Comparison of ENCODE assay signal across 14 mouse cellular contexts in genomic region chr14:24617126-24617375, GRCm38 (mm10).
A peak's percentile ranks its signal among the peaks of the same experiment; 100 is the strongest.
DNase-seq lines count a peak whose midpoint lies in the region; ATAC-seq lines count a peak whose summit lies in the region.
"Had no signal": no experiment of that assay in that cellular context is flagged by ENCODE, and none has a peak within 500 bp of the region (broad histone marks: within the 10 kb centered on the region; RNA-seq: fewer than 3 reads in every experiment).

No protein-coding gene starts in this region.

- H3K4me1 ChIP-seq in embryonic facial prominence, embryonic 10.5 days, result peaks cover 32% of the 10 kb centered on the region
- H3K4me1 ChIP-seq in hindbrain, embryonic 12.5 days, result peaks cover 42% of the 10 kb centered on the region
- H3K4me1 ChIP-seq in midbrain, embryonic 15.5 days, result peaks cover 50% of the 10 kb centered on the region

- H3K27ac ChIP-seq in embryonic facial prominence, embryonic 10.5 days (replicated peaks), result peak overlapping the region; percentile 37
- peak overlapping the region; percentile 98 for H3K27ac ChIP-seq in hindbrain, embryonic 12.5 days
- peak overlapping the region; percentile 95 for H3K27ac ChIP-seq in midbrain, embryonic 15.5 days
- H3K27ac ChIP-seq: limb, embryonic 15.5 days had no signal

- intact Hi-C loops in left cerebral cortex, postnatal 25 days (cut with DNase I), result loop anchor here (2.0 to 10.0 kb wide), 2 partner anchors 38 to 112 kb away; no protein-coding TSS in a partner anchor

- WGBS in embryonic facial prominence, embryonic 10.5 days, result 55% methylated on average over 3 of the region's 3 CpGs
- WGBS in hindbrain, embryonic 12.5 days, result 18% methylated on average over 3 of the region's 3 CpGs
- 12% methylated on average over 3 of the region's 3 CpGs for WGBS in midbrain, embryonic 15.5 days

- H3K9ac ChIP-seq in hindbrain, embryonic 12.5 days, result no peak overlapping the region
- peak overlapping the region; percentile 22; the same call in 1 of the 2 replicates for H3K9ac ChIP-seq in midbrain, embryonic 15.5 days
- H3K9ac ChIP-seq: limb, embryonic 15.5 days; lung, embryonic 14.5 days had no signal

- DNase-seq in cerebellum, postnatal 10 days, result peak; percentile 67 to 68
- no peak for DNase-seq in cerebellum, adult 9-10 months
- DNase-seq in embryonic facial prominence, embryonic 10.5 days (ENCODE audit: low spot score), result no peak
- DNase-seq in lung, postnatal 10 days, result no peak
- no peak for DNase-seq in cerebellum, adult 8-10 months
- no peak for DNase-seq in left cerebral cortex, postnatal 25 days (ENCODE audit: low spot score in 2 of 2)
- DNase-seq: gastrocnemius, postnatal 14 days; kidney, postnatal 36 days; lung, embryonic 14.5 days had no signal

- no peaks in the 10 kb centered on the region for H3K36me3 ChIP-seq in embryonic facial prominence, embryonic 10.5 days (replicated peaks)
- H3K36me3 ChIP-seq in hindbrain, embryonic 12.5 days, result no peaks in the 10 kb centered on the region
- no peaks in the 10 kb centered on the region for H3K36me3 ChIP-seq in midbrain, embryonic 15.5 days (replicated peaks)
- H3K36me3 ChIP-seq: limb, embryonic 15.5 days had no signal

- peak overlapping the region; percentile 17 for H3K4me2 ChIP-seq in hindbrain, embryonic 12.5 days (replicated peaks)
- H3K4me2 ChIP-seq in midbrain, embryonic 15.5 days, result peak overlapping the region; percentile 15
- H3K4me2 ChIP-seq: limb, embryonic 15.5 days; lung, embryonic 14.5 days had no signal

- H3K9me3 ChIP-seq in embryonic facial prominence, embryonic 10.5 days, result no peaks in the 10 kb centered on the region
- H3K9me3 ChIP-seq in hindbrain, embryonic 12.5 days (replicated peaks), result no peaks in the 10 kb centered on the region
- H3K9me3 ChIP-seq in midbrain, embryonic 15.5 days, result no peaks in the 10 kb centered on the region
- H3K9me3 ChIP-seq: limb, embryonic 15.5 days had no signal

- no peak for ATAC-seq in hindbrain, embryonic 12.5 days (ENCODE audit: low FRiP score)
- ATAC-seq in midbrain, embryonic 15.5 days (replicated peaks), result no peak; the same call in 1 of the 2 replicates
- ATAC-seq: inflammation-experienced regulatory T-cells, adult 6 months; Patski had no signal

- no peak overlapping the region for H3K4me3 ChIP-seq in embryonic facial prominence, embryonic 10.5 days
- H3K4me3 ChIP-seq in hindbrain, embryonic 12.5 days, result no peak overlapping the region
- H3K4me3 ChIP-seq in midbrain, embryonic 15.5 days, result no peak overlapping the region
- H3K4me3 ChIP-seq: limb, embryonic 15.5 days had no signal

- H3K27me3 ChIP-seq in embryonic facial prominence, embryonic 10.5 days (replicated peaks; ENCODE audit: low read depth, poor library complexity, severe bottlenecking), result peaks cover 22% of the 10 kb centered on the region; the same call in 1 of the 2 replicates
- no peaks in the 10 kb centered on the region for H3K27me3 ChIP-seq in hindbrain, embryonic 12.5 days
- no peaks in the 10 kb centered on the region for H3K27me3 ChIP-seq in midbrain, embryonic 15.5 days (replicated peaks)
- H3K27me3 ChIP-seq: limb, embryonic 15.5 days had no signal

Comparison
In these comparisons a context has a peak if more than half of its experiments do, and no peak if none do; other contexts are left out.
1. DNase-seq: peak in cerebellum, postnatal 10 days (2 of 2); none in cerebellum, adult 9-10 months (single experiment), embryonic facial prominence, embryonic 10.5 days (single experiment), lung, postnatal 10 days (single experiment), cerebellum, adult 8-10 months (single experiment) and left cerebral cortex, postnatal 25 days (0 of 2).
2. H3K27ac ChIP-seq: peak in every context shown above with its lines; median percentile 98 in hindbrain, embryonic 12.5 days; 95 in midbrain, embryonic 15.5 days; 37 in embryonic facial prominence, embryonic 10.5 days.